Mouse (Mus musculus) embryo, embryonic 11.5 days (tissue): ENCODE measurements around the gene Tmem38b.
A peak's percentile ranks its signal among the peaks of the same experiment; 100 is the strongest.
"Not testable (repeated sequence)": the region's sequence is repeated elsewhere in the genome, so short reads cannot be mapped to it uniquely, and the experiment has no call there.

Source experiments
- DNase-seq: peaks from one replicate; pipeline ENCODE4 v3.0.0-alpha.2; 2012; ENCODE audit warnings: low read depth, low spot score

Tmem38b gene

DNA sequence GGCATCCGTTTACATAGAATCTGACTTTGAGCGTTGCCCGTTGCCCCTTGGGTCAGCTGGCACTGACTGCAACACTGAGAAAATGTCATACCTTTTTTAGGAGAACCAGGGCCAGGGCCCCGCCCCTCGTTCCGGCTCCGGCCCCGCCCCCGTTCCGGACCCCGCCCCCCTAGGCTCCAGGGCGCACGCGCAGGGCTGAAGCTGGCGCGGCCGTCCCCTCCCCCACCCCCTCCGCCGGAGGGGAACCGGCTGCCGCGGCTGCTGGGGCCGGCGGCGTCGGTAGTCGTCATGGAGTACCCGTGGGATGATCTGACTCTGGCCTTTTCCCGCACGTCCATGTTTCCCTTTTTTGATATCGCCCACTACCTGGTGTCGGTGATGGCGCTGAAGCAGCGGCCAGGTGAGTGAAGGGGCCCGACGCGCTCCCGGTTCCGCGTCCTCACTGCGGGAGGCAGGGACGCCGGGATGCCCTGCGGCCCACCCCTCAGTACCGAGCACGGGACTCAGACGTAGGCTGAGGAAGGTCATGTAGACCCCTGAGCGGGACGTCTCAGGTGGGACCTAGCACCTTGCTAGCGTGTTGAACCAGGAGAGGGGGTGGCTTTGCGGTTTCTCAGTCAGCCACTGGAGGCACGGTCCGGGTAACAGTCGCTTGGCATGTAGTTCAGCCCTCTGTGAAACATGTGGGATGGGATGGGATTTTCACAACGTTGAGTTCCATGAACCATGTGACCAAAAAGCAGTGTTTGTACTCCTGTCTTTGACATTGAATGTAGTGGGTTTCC lies at the start of gene Tmem38b:
Gene Tmem38b (plus strand): TSS at position 225 of the 785 bp plus-strand sequence.
- peak; percentile 63 for DNase-seq

- no peak for DNase-seq
Measured at GRCm38 (mm10) chr4:53781396-53781795, 44.4 kb upstream of the Tmem38b start.

GRCm38 (mm10) chr4:53782216-53783070 lies 43.4 kb upstream of the Tmem38b start:
- no peak for DNase-seq

DNA sequence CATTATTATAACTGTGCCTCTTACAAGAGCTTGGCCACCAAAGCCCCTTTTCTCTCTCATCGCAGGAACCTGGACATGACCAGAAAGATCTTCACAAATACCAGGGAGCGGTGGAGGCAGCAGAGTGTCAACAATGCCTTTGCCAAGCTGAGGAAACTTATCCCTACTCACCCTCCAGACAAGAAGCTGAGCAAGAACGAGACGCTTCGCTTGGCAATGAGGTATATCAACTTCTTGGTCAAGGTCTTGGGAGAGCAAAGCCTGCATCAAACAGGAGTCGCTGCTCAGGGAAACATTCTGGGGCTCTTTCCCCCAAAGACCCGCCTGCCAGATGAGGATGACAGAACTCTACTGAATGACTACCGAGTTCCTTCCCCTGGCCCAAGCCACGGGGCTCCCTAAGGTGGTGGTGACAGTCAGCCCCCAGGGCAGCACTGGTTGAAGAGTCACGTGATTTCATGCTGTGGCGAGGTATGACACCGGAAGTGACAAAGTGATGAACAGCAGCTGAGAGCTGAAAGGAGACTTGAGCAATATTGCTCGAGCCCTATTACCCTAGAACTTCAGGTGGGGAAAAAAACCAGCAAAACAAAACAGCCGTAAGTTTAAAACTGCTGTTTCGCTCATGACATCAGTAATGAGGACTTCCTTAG lies 40.0 kb upstream of the Tmem38b start:
- DNase-seq: no peak

GRCm38 (mm10) chr4:53786851-53787250 lies 39.0 kb upstream of the Tmem38b start:
- no peak for DNase-seq

- DNase-seq: no peak
Measured at GRCm38 (mm10) chr4:53789346-53789745, 36.5 kb upstream of the Tmem38b start.

DNA sequence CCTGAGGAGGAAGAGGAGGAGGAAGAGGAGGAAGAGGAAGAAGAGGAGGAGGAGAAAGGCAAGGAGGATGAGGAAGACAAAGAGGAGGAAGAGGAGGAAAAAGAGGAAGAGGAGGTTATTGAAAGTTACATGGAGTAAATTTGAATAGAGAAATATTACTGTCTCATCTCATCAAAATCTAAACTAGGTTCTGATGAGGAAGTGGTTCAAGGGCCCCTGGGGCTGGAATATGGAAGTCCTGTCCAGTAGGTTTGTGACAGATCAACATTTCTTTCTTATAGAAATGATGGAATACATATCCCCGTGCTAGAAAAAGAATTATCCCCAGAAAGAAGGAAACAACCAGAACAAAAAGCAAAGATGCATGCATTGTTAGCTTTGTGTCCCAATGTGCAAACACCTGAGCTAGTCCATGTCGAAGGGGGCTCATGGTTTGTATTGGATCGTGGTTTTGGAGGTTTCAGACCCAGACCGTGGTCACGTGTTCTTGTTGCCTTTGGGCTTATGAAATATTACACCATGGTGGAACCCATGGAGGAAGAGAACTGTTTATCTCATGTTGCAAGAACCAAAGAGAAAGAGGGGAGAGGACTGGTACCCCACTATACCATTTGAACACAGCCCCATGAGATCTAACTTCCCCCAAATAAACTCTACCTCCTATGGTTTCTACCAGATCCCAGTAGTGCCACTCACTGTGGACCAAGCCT lies 31.4 kb upstream of the Tmem38b start:
- no peak for DNase-seq

DNA sequence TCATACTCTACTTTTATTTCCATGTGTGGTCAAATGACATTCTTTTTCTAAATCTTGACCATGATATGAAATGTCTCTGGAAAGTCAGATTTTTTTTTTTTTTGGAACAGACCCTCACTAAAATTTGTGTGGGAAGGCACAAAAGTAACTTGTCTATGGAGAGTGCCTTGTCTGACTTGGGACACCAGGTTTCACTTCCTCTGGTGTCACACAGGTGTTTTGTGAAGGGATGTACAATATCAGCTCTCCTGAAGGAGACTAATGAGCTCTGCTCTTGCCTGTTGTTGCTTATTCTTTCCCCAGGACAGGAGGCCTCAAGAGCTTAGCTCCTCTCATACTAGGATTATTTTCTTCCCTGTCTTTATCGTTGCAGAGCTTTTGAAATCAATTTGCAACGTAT lies 30.8 kb upstream of the Tmem38b start:
- DNase-seq: no peak

GRCm38 (mm10) chr4:53795706-53796105 lies 30.1 kb upstream of the Tmem38b start:
- no peak for DNase-seq

GRCm38 (mm10) chr4:53796865-53797772 lies 28.7 kb upstream of the Tmem38b start:
- DNase-seq: no peak

GRCm38 (mm10) chr4:53798896-53799676 lies 26.8 kb upstream of the Tmem38b start:
- DNase-seq: no peak

DNA sequence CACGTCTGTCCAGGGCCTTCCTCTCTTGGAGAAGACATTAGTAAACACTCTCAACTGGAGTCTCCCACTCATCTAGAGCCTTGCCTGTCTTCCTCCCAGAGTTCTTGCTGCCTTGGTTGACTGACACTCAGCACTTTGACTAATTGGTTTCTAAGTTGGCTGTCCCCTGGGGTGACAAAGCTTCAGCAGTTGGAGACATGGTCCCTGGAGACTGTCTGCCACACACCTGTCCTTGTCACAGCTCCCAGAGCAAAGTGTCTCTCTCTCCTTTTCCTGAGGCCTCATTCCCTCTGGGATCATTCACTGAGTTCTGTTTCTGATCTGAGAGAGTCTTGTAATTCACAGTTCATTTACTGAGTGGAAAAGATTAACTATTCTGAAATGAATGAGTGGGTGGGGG lies 26.1 kb upstream of the Tmem38b start:
- no peak for DNase-seq

DNA sequence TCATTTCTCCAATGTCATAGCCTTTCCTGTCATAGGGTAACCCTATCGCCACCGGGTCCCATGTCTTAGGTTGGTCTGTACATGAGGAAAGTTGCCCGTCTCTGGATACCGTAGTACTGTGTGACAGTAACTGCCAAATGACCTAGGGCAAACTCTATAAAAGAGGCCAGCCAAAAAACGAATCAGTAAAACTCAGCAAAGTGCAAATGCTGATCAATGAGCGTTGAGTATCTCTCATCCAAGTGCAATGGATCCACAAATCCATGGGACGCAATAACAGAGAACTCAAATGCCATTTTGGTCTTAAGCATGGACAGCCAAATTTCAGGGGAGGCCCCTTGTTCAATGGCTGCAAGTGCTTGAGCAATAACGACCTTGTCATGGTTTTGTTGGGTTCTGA lies 22.2 kb upstream of the Tmem38b start:
- DNase-seq: not testable (repeated sequence)

GRCm38 (mm10) chr4:53806428-53806827 lies 19.4 kb upstream of the Tmem38b start:
- DNase-seq: not testable (repeated sequence)

- DNase-seq: no peak
Measured at GRCm38 (mm10) chr4:53818320-53818719, 7.5 kb upstream of the Tmem38b start.

GRCm38 (mm10) chr4:53823697-53824096 lies 2.1 kb upstream of the Tmem38b start:
- DNase-seq: no peak

DNA sequence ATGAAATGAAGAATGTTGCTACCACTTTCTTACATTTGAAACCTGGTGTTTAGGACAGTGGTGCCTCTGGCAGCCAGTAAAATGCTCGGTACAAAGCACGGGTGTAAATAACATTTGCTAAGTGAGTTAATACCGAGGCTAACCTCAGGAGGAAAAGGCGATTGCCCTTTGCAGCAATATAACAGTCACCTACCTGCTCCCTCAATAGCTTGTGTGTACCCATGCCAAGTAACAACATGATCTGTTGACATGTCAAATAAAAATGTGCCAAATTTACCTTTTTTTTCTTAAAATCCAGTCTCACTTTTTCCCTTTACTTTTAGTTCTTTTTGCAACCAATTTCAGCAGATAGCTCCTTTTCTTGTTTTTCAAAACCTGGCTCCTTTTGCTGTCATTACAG lies 1.0 kb upstream of the Tmem38b start:
- no peak for DNase-seq

- DNase-seq: no peak
Measured at GRCm38 (mm10) chr4:53826641-53827248, 900 bp downstream of the Tmem38b start.

GRCm38 (mm10) chr4:53827869-53828268 lies 2.0 kb downstream of the Tmem38b start:
- DNase-seq: no peak
